Mouse (Mus musculus) layer of hippocampus, adult 18-20 months (tissue): ENCODE data around the gene Tmem170b. TPM values are rescaled to one million over a fixed set of nuclear protein-coding genes. Genes with fewer than 3 reads are reported as not detected.
A peak's percentile ranks its signal among the peaks of the same experiment; 100 is the strongest.

Experiments
- DNase-seq, 2 experiments: peaks; one replicate each; pipeline ENCODE4 v3.0.0; 2022; ENCODE audit warnings: low spot score in 2 of 2
- total RNA-seq, 2 experiments: library from RNA; stranded (reverse); gene quantifications; 2 replicates each; pipeline ENCODE4 v1.2.3; 2021

Tmem170b gene
- total RNA-seq, 2 experiments from 2014 or later: 93.5 to 95.5 TPM

GRCm38 (mm10) chr13:41611046-41611445 is 5.3 kb downstream of the Tmem170b start:
- no peak for DNase-seq

DNA sequence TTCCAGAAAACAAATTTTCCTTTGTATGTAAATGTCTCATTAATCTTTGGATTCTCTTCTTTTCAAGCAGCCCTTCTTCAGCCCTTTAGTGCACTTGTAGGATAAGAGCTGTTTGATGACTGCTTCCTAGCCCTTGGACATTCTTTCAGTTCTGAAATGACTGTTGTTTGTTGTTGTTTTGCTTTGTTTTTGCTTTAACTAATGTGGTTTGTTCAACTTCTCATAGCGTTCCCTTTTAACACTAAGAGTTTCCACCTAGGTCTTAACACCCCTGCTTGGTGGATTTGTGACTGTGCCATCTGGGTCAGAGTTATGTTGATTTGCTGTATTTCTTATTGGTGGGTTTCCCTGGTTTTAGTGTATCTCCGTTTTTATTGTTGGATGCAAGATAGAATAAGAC is 8.8 kb downstream of the Tmem170b start:
- no peak for DNase-seq

GRCm38 (mm10) chr13:41614982-41615381 is 9.3 kb downstream of the Tmem170b start:
- DNase-seq: no peak

GRCm38 (mm10) chr13:41619470-41619869 is 13.8 kb downstream of the Tmem170b start:
- no peak for DNase-seq

DNA sequence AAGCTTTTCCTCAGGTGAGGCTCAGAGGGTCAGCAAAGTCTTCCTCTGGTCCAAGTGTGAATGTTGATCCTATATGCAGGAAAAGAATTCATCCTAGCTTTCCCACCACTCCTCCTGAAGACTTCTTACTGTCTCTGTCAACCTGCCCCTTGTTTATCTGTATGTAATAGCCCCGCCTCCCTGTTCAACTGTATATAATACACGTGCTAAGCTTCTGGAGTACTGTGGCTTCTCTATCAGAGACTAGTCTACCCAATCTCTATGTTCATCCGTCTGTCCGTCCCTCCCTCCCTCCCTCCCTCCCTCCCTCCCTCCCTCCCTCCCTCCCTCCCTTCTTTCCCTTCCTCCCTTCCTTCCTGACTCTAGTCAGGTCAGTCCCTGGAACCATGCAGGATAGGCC is 14.4 kb downstream of the Tmem170b start:
- no peak for DNase-seq

- no peak for DNase-seq
Observed at GRCm38 (mm10) chr13:41624123-41624522, 18.4 kb downstream of the Tmem170b start.

GRCm38 (mm10) chr13:41625248-41625647 is 19.5 kb downstream of the Tmem170b start:
- DNase-seq: no peak

- DNase-seq: no peak
Observed at GRCm38 (mm10) chr13:41627277-41627916, 21.7 kb downstream of the Tmem170b start.

GRCm38 (mm10) chr13:41634401-41634818 is 28.7 kb downstream of the Tmem170b start:
- DNase-seq: peak; percentile 59 to 88

GRCm38 (mm10) chr13:41638083-41638482 is 32.4 kb downstream of the Tmem170b start:
- no peak for DNase-seq

DNA sequence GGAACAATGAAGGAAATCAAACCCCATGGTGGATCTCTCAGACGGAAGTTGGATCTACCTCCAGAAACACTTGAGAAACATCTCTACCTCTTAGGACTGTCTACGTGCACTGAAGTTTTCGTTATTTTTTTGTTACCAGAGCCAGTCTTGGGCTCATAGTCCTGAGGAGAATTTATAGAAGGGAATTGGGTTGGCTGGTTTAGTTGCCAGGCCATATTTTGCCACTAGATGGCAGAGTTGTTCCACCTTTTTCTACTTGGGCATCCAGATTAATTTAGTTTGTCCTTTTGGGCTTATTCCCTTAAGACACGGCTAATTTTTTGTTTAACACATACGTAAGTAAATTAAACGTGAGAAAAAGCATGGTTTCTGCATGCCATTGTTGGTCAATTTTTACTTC is 37.1 kb downstream of the Tmem170b start:
- DNase-seq: peak; percentile 44 to 88

DNA sequence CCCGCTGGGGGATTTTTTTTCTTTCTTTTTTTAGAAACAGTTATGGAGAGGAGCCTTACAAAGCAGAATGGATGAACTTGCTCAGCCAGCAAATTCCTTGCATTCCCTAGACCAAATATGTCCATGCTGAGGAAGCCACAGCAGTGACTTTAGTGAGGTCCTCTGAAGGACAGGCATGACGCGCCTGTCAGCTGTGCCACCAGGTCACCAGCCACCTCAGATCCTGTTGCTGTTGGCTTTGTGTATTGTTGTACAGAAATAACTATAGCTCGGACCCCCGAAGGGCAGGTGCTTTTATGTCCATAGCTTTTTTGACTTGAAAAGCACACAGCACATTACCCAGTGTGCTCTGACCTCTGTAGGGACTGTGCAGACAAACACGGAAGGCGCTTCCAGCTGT is 38.1 kb downstream of the Tmem170b start:
- no peak for DNase-seq

GRCm38 (mm10) chr13:41644591-41645482 is 39.1 kb downstream of the Tmem170b start:
- no peak for DNase-seq

DNA sequence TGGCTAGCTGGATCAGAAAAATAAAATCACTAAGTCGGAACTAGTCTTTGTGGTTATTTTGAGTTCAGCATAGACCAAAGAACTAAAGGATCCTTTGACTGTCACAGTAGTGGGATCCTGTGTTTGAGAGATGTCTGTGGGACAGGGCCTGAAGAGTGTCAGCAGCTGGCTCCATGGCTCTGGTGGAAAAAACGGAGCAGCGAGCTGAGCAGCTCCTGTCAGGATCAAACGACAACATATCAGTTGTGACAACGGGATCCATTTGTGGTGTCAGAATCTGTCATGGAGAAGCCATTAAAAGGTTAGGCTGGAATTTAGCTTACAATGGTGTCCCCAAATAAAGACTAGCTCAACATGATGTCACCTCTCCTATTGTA is 39.8 kb downstream of the Tmem170b start:
- no peak for DNase-seq

DNA sequence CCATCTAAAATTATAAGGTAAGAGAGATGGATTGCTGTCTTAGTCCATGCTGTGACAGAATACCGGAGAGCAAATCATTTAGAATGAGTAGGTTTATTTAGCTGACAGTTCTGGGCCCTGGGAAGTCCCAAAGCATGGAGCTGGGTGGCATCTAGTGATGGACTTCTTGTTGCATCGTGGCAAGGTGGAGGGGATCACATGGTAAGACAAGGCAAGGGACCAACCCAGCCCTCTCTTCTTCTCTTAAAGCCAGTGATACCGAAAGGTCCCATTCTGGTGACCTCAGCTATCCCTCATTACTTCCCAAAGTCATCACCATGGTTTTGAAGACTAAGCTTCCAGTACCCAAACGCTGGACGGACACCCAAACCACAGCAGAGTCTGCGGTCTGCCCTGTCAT is 42.3 kb downstream of the Tmem170b start:
- DNase-seq: no peak

- DNase-seq: no peak
Observed at GRCm38 (mm10) chr13:41650665-41651064, 45.0 kb downstream of the Tmem170b start.

DNA sequence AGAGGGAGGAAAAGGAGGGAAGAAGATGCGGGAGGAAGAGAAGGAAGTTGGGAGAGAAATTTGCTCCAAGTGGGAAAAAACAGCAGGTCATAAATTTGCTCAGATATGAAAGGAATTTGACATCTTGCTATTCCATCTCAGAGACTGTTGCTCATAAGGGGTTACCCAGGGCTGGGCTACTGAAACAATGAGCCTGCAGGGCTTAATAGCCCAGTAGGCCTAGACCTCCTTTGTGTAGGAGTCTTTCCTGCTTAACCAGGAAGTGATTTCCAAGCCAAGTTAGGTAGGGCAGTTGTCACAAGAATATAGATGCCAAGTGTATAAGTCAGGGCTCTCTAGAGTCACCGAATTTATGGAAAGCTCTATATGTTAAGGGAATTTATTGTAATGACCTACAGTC is 48.1 kb downstream of the Tmem170b start:
- no peak for DNase-seq

DNA sequence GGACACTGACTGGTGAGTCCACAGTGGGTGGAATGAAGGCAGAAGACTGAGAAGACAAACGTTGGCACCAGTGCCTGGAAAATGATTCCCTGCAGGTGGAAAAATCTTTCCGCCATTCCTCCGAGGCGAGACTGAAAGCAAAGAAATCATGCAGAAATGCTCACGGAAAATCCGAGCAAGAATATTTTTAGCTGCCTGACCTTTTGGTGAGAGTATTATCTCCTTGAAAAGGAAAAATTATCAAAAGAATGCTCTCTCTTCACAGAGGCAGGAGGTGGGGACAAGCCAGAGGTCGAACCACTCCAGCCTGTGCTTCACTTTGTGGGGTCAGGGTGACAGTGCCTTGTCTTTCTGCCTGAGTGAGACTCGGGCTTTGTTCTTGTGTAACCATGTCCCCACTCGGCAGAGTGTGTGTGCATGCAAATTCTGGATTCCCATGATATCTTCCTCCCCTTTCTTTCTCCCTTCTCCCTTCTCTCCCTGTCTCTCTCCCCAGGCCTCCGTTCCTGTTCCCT is 49.9 kb downstream of the Tmem170b start:
- DNase-seq: no peak

DNA sequence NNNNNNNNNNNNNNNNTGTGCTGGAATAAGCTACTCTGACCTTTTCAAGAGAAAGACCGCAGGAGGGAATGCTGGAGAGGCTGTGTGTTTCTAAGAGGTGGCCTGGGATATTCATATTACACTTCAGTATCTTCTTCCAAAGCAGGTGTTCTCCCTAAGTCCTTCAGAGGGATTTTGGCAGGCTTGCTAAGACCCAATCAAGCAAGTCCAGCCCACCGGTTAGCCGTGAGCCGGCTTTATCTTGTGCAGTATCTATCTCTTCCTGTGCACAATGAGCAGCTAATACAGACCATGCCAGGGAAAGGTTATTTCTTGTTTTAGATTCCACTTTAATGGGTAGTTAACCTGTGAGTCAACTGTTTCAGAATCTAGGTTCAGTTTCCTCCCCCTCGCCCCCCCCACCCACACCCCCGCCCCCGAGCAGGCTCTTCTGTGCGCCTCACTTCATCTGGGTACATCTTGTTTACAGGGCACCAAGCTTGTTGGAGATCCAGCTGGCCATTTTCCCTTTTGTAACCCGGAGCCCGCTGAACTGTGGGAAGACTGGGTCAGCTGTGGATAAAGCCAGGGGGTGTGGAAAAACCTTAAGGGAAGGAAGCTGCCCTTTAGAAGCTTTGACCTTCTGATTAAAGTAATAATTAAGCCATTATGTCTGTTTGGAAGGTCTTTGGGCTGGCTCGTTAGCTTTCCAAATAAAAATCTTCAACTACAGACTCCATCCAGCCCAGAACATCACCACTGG is 54.5 kb downstream of the Tmem170b start:
- peak; percentile 12 to 56 for DNase-seq

DNA sequence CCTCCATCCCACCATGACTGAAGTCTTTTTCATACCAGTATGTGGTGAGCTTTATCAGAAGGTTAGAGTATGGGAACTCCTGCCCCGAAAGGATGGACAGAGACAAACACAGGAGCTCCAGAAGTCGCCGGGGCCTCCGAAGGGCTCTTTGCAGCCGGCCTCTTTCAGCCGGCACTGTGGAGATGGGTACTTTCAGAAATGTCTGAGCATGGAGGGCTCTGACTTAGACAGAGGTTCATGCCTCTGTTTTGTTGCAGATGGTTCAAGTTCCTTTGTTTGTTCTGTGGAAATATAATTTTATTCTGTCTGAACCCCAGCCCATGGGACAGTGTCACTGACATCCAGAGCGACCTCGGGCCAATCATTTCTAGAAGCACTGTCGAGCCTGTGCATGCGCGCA is 55.4 kb downstream of the Tmem170b start:
- DNase-seq: no peak

GRCm38 (mm10) chr13:41662401-41663070 is 56.8 kb downstream of the Tmem170b start:
- peak in 1 of 2 experiments; percentile 16 for DNase-seq
